Mouse (Mus musculus): ENCODE data around the gene Ehbp1.

Ehbp1 gene

GRCm38 (mm10) chr11:22055908-22056307 is 286.2 kb downstream of the Ehbp1 start:
- no peak for DNase-seq (ENCODE audit: low read depth, low spot score)

DNA sequence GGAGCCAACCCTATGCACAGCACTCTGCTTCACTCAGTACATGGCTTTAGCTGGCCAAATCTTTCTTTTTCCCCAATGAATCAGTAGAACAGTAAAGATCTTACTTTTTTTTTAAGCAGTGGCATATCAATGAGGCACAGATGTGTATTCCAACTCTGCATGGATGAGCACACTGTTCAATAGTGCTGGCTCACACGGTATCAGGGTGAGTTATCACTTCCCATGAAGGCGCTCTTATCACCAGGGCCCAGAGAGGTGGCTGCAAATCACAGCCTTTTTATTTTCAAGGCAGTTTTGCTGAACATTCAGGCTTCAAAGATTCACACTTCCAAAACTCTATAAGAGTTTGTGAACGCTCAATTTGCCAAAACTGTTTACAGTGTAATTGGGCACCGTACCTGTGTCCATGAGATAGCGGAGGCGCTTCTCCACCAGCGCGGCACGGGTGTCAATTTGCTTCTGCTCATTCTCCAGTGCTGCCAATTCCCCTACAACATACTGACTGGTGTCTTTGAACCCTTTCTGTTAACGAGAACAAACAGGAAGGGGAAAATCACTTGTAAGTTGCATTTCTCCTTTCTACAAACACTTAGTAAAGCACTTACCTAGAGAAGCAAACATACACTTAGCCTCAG is 288.9 kb downstream of the Ehbp1 start:
- no peak for DNase-seq (ENCODE audit: low read depth, low spot score)

DNA sequence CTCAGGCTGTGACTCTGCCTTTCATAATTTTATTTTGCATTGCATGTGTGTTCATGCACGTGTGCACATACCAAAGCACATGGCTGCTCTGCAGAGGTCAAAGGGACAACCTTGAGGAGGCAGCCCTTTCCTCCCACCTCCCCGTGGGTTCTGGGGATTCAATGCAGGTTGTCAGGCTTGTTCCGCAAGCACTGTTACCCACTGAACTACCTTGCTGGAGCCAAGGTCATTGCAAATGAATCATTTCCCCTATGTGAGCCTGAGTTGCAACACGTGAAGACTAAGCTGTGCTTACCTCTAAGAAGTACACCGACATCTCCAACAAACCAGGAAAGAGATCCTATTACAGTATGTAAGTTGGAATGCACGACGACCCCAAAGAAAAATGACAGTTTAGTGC is 291.2 kb downstream of the Ehbp1 start:
- no peak for DNase-seq (ENCODE audit: low read depth, low spot score)

DNA sequence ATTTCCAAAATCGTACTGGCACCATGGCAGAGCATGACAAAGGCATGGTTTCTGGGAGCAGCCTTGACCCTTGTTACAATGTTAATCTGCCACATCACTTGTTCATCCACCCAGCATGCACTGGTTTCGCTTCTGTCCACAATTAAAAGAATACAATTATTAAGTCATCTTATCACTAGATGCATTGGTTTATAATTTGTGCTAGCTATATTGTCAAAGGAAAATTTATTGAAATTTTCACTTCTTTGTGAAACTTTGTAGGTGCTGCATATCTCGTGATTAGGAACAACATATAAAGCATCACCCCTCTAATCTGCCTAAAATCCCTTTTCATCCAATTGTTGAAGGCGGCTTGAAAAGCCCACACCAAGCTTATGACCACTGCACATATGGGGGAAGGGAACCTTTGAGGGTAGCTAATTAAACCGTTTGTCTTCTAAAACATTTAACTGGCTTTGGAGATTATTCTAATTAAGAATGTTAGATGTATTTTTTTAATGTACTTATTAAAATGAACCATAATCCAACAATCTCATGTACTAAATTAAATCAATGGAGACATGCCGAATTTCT is 302.2 kb downstream of the Ehbp1 start:
- DNase-seq (ENCODE audit: low read depth, low spot score), result no peak

DNA sequence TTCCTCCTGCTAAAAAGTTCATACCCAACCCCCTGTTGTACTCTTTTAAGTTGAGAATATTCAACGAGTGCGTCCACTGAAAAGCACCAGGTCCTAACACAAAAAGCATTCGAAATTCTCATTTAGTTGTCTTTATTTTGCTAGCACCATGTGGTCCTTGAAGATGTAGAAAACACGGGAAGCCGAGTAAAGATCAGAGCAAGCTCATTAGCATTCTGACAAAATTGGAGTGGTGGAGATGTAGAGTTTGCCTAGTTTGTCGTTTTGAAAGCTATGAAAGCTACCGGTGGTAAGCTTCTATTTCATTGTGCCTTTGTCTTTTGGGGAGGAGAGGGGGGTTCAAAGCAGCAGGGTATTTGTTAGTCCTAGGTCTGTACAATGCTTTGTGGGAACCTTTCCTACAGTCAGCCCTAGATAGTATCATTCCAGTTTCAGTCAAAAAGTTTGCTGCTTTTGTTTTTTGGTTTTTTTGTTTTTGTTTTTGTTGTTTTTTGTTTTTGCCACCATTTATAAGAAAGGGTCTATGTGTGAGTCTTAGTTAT is 307.5 kb downstream of the Ehbp1 start:
- DNase-seq (ENCODE audit: low read depth, low spot score), result no peak

GRCm38 (mm10) chr11:22033582-22033981 is 308.5 kb downstream of the Ehbp1 start:
- DNase-seq (ENCODE audit: low read depth, low spot score), result no peak

DNA sequence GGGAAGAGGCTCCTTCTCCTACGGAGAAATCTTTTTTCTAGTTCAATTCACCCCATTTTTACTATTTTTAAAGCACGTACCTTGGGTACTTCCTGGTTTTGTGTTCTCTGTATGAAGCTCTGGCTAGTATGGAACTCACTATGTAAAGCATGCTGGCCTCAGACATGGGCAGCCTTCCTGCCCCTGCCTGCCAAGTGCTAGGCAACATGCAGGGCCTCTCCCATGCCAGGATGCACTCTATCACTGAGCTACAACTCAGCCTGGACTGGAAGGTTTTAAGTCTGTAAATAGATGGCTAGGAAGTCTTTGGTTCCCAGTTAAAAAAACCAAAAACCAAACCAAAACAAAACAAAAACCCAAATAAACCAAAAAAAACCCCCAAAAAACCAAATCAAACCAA is 321.5 kb downstream of the Ehbp1 start:
- no peak for DNase-seq (ENCODE audit: low read depth, low spot score)

DNA sequence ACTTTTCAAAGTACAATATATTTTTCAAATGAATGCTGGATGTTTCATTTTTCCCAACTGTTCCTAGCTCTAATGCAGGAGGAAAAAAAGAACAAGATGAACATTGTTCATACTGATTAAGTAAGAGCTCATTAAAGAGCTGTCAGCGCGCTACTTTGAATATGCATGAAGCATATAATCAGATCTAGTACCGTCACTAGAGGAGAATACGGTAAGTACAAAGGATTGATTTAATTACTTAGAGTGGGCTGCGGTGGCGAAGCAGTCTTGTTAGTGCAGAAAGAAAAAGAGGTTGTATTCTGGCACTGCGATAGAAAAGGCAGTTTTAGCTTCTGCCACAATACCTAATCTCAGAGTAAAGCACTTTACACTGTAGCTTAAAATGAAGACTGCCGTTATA is 324.6 kb downstream of the Ehbp1 start:
- no peak for DNase-seq (ENCODE audit: low read depth, low spot score)

- DNase-seq (ENCODE audit: low read depth, low spot score), result no peak
Measured at GRCm38 (mm10) chr11:22016341-22016740, 325.8 kb downstream of the Ehbp1 start.

DNA sequence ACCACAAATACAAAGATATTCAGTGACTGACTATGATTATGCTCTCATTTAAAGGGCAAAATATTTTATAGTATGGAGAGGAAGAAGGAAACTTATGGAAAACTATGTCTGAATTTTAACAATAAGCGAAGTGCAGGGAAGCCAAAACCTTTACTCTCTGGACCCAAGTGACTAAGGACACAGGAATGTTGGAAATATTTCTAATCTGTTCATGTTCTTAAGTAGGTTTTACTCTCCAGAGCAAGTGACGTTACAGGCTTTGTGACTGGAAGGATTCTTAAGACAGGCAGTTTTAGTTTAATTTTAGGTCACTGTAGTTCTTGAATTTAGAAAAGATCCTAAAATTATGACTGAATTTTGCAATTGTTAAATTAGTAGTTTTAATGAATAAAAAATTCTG is 333.3 kb downstream of the Ehbp1 start:
- no peak for DNase-seq (ENCODE audit: low read depth, low spot score)

GRCm38 (mm10) chr11:22008129-22008596 is 333.9 kb downstream of the Ehbp1 start:
- DNase-seq (ENCODE audit: low read depth, low spot score), result no peak

DNA sequence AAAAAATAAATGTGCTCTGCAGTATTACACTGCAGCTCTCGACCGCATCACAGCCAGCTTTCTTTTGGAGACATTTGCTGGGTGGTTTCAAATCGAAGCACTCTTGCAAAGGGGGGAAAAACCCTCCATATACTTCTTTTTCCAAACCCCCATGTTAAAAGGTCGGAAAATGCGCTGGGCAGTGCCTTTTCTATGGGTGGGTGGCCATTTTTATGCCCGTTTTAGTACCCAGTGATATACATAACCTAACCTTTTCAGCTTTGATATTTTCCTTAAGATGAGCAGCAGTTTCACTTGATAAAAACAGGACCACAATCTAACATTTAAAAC is 334.3 kb downstream of the Ehbp1 start:
- DNase-seq (ENCODE audit: low read depth, low spot score), result no peak

- DNase-seq (ENCODE audit: low read depth, low spot score), result no peak
Measured at GRCm38 (mm10) chr11:22007088-22007780, 334.9 kb downstream of the Ehbp1 start.

DNA sequence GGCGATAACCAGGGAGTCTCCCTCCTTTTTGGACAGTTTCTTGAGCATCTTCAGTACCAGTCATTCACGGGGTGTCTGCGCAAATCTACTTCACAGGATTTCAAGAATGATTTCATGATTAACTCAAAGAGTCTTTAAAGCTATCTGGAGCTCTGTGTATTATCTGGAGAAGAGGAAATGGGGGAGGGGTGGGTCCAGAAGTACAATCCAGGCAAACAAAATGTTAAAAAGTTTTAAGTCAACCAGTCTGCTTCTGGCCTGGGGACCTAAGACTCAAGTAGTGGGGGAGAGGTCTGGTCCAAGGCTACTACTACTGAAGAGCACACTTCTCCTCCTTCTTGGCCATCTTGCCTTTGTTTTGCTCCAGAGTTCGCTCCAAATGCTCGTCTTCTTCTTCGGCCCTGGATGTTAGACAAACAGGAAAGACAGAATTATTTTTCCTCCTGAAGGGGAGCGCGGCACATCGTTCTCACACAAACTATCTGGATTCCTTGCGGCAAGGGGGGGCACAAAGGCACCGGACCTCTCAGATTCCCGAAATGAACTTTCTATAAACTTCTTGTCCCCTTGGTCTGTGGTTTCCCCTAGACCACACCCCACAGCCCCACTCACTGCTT is 335.5 kb downstream of the Ehbp1 start:
- DNase-seq (ENCODE audit: low read depth, low spot score), result no peak

GRCm38 (mm10) chr11:22005281-22005870 is 336.7 kb downstream of the Ehbp1 start:
- no peak for DNase-seq (ENCODE audit: low read depth, low spot score)

DNA sequence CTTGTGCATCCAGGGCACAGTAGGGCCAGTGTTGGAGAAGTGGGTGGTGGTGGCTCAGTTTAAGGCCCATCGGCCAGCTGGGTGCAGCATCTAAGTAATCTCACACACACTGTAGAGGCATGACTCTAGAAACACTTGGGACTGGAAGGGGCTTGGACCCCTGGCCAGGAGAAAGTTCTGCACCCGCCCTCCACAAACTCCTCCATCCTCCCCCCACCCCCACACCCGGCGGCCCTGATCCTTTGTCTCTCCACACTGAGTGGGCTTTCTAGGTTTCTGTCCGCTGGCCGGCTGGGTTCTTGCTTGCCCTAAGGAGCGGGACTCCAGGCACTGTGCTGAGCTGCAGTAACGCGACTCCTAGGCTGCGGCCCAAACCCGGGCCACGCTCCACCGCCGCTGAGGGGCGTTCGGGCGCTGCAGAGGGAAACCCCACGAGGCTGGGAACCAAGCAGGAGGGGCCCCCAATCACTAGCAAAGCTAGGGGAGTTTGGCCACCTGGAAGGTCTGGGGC is 337.7 kb downstream of the Ehbp1 start:
- DNase-seq (ENCODE audit: low read depth, low spot score), result no peak

GRCm38 (mm10) chr11:22003341-22003981 is 338.6 kb downstream of the Ehbp1 start:
- no peak for DNase-seq (ENCODE audit: low read depth, low spot score)

DNA sequence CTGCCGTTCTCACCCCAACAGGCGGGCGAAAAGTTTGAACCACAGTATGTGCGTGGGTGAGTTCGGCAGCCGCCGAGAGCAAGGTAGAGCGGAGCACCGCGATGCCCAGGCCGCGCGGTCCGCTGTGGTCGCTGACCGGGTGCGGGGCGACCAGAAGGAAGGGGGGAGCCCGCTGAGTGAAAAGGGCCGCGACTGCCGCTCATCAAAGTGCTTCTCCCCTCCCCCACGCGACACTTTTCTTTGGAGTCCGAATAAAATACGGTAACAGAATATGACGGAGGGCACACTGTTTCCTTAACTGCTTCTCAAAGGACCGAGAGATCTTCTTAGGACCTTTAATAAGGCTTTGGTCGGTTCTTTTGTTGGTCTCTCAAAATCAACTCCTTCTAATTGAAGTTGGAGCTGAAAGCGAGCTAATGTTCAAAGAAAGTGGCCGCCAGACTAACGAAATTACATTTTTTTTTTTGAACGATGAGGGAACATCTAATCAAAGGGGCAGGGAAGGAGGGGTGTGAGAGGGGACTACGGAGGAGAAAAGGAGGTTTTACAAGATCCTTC is 339.2 kb downstream of the Ehbp1 start, which contains the start of gene Otx1:
TSS of gene Otx1 (minus strand) at position 115 of the 558 bp plus-strand sequence.
- DNase-seq (ENCODE audit: low read depth, low spot score), result no peak

GRCm38 (mm10) chr11:22002062-22002782 is 339.9 kb downstream of the Ehbp1 start:
- DNase-seq (ENCODE audit: low read depth, low spot score), result no peak

All from c-Kit-negative CD71-positive TER-119-positive erythroid progenitor cells, embryonic 14.5 days (primary cell).